Mouse (Mus musculus) yolk sac, embryonic 10.5 days (tissue): Measurements from ENCODE around the gene Shc2.

Source experiments
- DNase-seq: peaks from one replicate; pipeline ENCODE4 v3.0.0-alpha.2; 2017; ENCODE audit warnings: low spot score

The Shc2 gene

DNA sequence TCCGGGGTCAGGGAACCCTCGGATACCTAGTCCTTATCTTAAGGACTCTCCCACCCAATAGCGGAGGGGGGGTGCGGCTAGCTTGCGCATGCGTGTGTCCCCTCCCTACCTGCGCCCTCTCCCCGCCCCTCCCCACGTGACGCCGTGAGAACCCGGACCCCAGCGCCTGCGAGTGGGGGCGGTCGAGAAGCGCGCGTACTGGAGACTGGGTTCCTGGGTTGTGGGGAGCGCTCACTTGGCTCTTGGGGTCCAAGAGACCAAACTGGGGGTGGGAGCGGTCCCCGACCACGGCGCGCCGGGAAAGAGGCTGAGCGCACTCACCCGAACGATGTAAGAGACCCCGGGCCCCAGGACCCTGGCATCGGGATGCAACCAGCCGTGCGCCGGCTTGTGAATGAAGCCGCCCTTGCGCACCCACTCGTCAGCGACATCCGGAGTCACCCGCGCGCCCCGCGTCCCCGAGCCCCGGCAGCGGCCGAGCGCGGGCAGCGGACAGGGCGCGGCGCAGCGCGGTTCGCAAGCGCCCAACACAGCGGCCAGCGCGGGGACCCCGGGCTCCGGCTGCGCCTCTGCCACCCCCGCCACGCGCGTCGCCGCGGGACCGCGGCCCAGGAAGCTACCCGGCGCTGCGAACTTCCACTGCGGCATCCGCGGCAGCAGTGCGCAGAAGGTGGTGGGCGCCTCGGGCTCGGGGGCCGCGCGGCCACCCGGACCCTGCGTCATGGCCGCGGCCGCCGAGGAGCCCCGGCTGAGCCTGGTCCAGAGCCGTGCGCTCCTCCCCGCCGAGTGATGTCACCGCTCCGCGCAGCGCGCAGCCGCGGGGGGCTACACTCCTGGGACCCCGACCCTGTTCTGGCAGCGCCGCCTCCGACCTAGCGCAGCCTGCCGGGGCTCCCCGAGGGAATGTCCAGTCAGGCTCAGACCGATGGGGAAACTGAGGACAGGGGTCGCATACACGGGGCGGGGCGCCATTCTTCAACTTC is at the start of gene Shc2:
Shc2 (minus strand) TSS at position 791 of the 983 bp plus-strand sequence.
- peak; percentile 34 for DNase-seq

DNA sequence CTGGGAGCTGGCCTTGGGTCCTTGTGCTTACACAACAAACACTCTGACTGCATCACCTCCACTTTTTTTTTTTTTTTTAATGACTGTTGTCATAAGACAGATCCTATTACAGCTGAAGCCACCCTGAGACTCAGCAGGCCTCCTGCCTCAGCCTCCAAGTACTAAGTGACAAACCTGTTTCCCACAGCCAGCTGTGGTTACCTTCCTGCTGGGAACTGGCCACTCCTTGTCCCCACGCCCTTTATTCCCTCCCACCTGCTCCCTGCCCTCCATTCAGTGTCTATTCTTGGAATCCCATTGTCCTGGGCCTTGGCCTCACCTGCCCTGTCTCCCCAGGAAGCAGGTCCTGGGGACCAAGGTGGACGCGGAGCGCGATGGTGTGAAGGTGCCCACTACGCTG is 49.8 kb upstream of the Shc2 start:
- DNase-seq = no peak

DNA sequence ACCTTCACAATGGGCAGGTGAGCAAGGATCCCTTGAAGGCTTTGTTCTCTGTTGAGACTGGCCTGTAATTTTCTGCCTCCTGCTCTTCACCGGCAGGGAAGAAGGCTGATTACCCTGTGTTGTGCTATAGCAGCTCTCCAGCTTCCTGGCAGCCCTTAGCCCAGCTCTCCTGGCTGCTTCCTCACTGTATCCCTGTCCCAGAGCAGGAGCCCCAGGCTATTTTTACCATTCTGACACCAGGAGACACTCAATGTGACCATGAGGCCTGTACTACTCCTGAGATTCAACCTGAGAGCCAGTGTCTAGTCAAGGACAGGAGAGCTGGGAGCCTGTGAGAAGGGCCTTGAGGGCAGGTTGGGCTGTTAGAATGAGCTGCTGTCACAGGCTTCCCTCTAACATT is 49.0 kb upstream of the Shc2 start:
- no peak for DNase-seq

DNA sequence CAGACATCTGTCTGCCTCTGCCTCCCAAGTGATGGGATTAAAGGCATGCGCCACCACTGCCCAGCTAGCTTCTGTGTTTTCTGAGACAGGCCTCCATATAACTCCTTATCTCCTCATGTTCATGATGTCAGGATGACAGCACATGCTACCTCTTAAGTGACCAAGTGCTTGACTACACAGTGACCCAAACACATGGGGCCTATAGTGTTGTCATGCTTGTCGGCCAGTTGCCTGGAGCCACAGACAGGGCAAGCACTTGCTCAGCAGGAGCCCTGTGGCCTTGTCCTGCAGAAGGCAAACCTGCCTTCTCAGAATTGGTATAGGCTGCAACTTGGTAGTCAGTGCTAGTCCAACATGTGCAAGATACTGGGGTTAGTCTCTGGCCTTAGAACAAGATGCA is 48.5 kb upstream of the Shc2 start:
- no peak for DNase-seq

DNA sequence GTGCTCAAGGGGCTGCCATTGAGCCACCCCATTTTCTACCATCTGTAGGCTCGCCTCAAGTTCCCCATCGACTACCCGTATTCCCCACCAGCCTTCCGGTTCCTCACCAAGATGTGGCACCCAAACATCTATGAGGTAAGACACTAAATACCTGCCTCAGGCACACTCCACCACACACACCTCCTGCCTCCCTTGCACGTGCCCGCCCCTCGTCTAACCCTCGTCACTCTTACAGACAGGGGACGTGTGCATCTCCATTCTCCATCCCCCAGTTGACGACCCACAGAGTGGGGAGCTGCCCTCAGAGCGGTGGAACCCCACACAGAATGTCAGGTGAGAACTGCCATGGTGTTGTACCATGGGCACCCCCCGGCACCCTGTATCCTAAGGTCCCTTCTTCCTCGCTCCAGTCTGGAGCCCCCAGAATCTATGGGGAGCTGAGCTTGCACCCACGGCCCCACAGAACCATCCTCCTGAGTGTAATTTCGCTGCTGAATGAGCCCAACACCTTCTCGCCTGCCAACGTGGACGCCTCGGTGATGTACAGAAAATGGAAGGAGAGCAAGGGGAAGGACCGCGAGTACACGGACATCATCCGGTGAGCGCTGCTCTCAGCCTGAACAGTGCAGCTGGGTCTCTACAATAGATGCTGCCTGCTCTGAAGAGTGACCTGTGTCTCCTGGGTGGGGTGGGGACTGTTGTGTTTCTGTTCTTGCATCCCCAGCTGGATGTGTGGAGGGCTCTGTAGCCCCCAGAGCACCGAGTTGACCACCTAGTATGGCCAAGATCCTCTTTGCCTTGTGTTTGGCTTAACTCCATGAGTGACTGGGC is 47.3 kb upstream of the Shc2 start:
- DNase-seq = no peak

DNA sequence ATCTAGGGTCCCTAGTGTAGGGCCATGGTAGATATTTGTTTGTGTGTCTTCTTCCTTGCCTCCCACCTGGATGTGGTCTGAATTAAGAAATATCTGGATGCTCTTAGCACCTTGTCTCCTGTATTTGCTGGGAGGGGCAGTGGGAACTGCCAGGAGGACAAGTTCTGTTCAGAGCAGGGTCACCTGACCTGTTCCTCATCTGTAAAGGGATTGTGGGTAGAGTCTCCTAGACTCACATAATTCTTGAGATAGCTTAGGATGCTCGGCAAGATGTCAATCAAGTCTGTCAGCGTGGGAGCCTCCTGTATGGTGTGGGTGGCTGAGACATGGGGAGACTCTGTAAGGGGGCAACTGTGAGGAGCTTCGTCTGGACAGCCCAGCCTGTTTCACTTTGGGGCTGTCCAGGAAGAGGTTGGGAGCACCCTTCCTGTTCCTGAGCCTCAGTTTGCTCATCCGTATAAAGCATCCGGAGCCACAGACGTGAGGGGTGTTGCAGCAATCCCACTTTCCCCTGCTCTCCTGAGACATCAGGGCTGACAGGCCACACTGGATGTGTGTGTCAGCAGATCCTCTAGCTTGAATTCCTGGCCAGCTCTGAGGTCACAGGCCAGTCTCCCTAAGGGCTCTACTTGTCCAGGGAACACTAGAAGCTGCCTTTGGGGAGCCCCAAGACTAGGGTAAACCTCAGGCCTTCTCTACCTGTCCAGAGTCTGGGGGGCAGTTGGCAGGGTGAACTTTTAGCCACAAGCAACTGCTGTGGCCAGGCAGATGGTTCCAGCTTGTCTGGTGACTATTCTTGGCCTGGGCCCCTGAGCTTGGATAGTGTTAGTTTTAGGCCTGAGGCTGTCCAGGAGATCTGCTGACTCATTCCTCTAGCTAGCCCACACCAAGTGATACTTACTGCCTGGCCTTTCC is 46.3 kb upstream of the Shc2 start:
- DNase-seq = peak; percentile 57

DNA sequence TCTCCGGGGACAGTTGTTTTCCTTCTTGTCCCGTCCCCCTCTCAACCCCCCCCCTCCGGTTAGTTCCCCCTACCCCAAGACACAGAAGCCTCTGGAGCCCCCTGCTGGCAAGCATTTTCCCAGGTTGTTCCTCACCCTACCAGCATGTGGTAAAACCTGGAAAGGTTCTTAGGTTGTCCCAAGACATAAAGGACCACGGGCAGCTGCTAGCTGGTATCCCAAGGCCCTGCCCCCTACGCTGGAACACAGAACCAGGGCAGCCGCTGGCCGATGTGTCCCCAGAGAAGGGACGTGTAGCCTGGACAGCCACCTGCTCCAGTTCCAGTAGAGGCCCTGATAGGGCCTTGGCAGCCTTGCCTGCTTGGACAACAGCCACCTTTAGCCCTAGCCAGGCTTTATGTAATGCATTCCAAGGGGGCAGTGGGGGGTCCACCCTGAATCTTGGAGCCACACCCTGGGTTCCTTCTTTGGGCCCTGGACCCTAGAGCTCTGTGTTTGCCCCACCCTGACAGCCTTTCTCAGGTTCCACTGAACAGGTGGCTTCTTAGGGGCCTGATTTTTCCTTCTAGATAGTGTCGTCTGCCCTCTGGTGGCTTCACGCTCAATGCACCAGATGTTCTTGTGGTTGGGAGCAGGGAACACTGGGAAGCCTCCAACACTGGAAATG is 45.3 kb upstream of the Shc2 start:
- peak; percentile 82 for DNase-seq

DNA sequence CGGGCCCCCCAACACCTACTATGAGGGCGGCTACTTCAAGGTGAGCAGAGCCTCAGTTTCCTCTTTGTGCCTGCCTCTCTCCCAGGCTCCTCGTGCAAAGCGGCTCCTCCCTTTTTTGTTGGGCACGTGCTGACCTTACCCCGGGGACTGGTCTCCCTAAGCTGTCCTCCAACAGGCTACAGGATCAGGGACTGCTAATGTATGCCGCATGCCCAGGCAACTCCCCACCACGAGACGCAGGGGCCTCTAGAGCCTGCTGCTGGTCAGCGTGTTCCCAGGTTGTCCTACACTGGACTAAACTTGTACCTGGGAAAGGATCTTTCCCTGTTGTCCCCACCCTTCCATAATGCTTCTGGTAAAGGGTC is 44.8 kb upstream of the Shc2 start:
- DNase-seq = no peak

DNA sequence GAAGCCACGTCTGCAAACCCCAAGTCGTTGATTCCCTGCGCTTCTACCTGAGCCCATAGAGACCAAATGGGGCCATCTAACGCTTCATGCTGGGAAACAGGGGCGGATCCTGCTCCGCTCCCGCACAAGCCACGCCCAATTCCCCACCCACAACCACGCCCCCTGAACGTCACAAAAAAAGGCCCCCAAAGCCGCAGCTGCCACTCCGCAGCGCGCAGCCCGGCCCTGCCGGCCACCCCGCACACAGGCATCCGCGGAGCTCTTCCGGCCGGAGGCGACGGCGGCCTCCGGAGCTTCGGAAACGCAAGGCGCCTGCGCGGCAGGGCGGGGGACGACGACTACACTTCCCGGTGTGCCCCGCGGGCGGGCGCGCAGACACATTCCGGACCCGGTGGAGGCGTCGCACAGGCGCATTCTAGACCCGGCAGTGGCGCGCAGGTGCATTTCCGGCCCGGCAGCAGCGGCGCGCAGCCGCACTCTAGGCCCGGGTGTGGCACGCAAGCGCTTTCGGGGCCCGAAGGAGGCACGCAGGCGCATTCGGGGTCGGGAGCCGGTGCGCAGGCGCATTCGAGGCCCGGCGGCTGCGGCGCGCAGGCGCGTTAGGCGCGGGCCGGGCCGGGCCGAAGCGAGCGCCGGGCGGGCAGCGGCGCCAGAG is 44.0 kb upstream of the Shc2 start, which contains the start of gene Cdc34:
Cdc34 (plus strand) TSS at position 605 of the 655 bp plus-strand sequence.
- peak; percentile 99 for DNase-seq

DNA sequence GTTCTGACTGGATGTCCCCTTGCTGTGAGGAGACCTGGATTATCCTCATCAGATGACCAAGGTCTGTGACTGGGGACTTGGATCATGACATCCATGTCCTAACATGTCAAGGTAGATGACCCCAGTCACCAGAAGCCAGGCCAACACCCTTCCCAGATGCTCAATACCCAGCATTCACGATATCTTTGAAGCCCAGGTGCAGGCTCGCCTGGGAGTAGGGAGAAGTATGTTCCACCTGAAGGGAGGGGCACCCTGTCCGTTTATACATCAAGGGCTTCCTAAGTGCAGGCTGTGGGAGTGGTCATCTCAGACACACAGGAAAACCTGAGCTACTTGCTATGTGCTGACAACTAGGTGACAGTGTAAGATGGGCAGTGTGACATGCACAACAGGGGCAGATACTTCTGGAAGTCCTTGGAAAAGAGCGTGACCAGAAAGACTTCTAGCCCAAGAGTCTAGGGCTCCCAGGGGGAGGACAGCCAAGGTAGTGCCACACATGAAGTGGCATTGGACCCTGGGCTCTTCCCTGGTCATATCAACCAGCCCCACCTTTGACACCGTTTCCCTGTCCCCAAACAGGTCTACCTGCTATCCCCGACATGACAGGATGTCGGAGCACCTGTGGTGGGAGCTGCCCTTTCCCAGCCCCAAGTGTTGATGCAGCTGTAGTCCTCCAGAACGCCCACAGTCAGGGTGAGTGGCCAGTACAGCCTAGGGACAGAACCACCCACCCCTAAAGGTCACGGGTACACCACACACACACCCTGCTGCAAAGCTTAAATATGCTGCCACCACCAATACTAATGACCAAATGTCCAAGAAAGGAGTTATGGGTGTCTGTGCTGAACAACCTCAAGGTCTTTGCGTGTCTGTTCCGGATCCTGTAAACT is 43.1 kb upstream of the Shc2 start:
- no peak for DNase-seq

DNA sequence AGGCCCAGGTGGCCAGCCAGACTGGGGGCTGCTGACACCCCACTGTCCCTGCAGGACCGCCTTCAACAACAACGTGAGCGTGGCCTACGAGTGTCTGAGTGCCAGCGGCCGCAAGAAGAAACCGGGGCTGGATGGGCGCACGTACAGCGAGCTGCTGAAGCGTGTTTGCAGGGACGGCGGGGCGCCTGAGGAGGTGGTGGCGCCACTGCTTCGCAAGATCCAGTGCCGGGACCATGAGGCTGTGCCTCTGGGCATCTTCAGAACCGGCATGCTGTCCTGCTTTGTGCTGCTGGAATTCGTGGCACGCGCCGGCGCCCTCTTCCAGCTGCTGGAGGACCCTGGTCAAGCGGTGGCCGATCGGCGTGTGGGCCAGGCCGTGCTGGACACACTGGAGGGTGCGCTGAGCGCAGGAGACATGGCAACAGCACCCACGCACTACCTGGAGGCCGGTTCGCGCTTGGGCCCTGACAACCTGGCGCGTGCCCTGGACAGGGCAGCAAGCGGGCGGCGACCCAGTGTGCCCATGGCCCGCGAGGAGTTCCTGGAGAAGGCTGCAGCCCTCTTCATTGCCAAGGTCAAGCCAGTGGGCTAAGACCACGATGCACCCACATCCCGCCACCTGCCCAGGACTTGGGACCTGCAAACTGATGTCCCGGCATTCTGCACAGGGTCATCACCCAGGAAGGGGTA is 37.8 kb upstream of the Shc2 start:
- no peak for DNase-seq

DNA sequence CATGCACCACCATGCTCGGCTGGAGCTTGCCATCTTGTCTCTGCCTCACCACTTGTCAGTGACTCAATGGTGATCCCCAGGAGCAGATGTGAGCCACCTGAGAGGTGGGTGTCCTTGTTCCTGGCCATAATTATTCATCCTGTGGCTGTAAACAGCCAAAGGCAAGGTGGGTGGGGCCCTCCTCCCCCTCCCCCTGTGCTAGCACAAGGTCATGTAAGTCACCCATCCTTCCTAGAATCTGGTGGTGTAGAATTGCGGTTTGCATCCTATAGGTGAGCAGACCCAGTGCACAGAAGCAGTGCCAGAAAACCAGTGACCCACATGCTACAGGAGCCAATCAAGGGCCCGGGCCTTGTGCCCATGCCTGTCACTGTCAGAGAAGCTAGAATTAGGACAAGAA is 35.3 kb upstream of the Shc2 start:
- DNase-seq = no peak

DNA sequence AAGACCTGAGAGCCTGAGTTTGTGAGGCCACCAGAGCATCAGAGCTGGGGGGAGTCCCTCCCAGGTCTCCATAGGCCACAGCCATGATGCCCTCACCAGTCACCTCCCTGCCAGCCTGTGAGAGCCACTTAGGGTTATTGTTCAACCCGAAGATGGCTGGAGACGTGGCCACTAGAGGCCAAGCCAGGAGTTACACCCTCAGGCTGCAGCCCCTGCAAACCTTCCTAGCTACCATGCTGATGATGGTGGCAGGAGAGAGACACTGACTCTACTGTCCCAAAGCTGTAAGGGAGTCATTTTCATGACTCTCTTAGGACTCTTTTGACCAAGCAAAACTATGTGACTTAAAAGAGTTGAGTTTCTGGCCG is 34.4 kb upstream of the Shc2 start:
- no peak for DNase-seq

DNA sequence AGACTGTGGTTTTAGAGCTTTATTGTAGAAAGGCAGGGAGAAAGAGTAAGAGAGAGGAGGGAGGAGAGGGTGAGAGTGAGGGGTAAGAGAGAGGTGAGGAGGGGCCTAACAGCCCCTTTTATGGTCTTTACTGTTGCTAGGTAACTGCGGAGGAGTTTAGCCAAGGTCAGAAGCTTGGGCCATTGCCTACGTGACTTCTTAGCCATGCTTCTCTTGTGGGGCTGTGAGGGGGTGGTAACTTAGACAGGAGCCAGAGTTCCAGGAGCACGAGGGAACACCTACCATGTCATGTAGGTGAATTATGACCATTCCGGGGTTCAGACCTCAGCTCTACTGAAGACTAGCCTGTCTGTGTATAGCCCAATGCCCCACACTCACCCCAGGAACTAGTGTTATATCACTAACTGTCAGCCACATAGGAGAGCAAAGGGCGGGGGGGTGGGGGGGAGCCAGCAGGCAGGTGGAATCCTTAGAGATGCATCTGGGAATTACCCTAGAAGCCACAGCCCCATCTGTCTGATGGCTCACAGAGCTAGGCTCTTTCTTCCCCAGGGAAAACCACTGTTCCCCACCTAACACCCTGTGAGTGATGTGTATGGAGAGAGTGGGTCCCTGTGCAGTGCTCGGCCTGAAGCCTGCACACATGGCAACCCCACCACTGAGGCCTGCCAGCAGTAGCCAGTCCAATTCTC is 33.8 kb upstream of the Shc2 start:
- no peak for DNase-seq

DNA sequence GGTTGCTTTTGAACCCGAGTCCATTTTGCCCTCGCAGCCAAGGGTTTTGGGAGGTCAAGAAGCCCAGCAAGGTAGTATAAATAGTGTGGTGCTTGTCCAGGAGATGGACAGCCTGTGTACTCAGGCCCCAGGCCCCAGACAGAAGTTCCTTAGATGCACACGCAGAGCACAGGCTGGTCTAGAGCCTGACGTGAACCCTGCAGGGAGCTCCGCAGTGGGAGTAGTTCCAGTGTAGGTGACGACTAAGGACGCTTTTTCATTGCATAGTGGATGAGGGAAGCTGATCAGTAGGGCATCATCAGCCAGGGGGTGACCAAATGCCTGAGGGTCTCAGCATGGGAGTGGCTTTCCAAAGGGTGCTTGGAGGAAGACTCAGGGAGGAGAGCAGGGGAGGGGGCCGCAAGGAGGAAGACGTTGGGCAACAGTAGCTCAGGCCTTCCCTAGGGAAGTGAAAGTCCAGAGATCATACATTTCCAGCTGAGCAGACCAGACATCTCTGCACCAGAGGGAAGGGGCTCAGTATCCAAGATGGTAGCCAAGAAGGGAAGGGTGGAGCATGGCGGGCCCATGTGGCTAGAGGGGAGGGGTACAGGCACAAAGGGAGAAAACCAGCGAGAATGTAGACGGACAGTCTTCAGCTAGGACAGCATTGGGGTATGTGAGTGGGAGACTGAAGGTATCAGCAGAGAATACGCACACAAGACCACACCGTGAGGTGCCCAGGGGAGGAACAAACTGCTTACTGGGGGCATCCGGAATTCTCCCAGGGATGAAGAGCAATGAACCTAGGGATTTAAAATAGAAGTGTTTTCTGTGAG is 32.6 kb upstream of the Shc2 start:
- no peak for DNase-seq

DNA sequence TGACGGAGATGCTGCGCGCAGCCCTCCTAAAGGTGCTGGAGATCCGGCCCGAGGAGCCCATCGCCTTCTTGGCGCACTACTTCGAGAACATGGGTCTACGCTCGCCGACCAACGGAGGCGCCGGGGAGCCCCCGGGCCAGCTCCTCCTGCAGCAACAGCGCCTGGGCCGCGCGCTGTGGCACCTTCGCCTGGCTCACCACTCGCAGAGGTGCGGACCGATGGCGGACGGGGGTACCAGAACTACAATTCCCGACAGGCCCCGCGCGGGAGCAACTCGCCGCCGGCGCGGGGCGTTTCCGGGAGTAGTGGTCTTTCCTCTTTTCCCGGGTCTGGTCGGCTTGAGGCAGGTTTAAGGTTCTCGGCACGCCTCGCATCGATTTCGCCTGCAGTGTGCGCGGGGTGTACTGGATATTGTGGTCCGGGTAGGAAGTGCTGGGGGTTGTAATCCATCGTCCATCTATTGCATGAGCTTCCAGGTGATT is 31.9 kb upstream of the Shc2 start:
- peak; percentile 85 for DNase-seq

DNA sequence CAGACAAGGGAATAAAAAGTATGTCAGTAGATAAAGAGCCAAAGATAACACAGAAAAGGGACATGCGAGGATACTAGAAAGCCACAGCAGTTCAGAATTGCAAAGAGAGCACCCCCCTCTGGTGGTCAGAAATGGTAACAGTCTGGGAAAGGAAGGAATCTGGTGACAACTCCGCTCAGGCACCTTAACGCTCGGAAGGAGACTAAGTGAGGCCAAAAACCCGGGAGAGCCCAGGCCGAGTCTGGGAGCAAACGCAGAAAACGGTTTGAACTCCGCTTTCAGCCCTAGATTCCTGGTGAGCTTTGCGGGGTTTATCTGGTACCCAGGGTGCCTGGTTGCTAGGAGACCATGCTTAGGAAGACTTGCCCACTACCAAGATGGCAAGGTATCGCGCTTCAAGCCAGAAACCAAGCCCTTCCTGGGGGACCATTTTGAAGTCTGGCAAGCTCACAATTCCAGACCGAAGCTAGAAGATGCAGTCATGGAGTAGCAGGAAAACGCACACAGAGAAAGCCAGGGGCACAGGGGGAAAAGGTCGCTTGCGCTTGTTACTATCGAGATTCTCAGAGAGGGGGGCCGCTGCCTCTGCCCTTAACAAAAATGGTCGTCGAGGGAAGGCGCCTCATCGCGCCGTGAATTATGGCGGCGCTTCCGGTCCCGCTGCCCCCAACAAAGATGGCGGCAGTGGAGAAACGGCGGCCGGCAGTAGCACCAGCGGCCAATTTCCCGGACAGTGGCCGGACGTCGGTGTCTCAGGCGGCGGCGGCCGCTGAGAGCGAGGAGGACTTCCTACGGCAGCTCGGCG is 31.3 kb upstream of the Shc2 start, which contains the start of gene Tpgs1:
Tpgs1 (plus strand) TSS at position 599 of the 805 bp plus-strand sequence.
- peak; percentile 95 for DNase-seq
